Mouse (Mus musculus) liver, adult 2 months (tissue): ENCODE data around the gene Smurf1.

ENCODE experiments used
- CTCF ChIP-seq: fragments of 200-500 bp; IDR thresholded peaks from 2 replicates; pipeline ENCODE4 v1.5.1; 2011; ENCODE audit warnings: low read depth, low read length, control low read depth
- POLR2A ChIP-seq: fragments of 200-500 bp; IDR thresholded peaks from 2 replicates; pipeline ENCODE4 v1.6.1; 2011; ENCODE audit warnings: low read length, control low read depth; ENCODE audit not compliant: insufficient read depth; ENCODE audit errors: extremely low read depth

DNA sequence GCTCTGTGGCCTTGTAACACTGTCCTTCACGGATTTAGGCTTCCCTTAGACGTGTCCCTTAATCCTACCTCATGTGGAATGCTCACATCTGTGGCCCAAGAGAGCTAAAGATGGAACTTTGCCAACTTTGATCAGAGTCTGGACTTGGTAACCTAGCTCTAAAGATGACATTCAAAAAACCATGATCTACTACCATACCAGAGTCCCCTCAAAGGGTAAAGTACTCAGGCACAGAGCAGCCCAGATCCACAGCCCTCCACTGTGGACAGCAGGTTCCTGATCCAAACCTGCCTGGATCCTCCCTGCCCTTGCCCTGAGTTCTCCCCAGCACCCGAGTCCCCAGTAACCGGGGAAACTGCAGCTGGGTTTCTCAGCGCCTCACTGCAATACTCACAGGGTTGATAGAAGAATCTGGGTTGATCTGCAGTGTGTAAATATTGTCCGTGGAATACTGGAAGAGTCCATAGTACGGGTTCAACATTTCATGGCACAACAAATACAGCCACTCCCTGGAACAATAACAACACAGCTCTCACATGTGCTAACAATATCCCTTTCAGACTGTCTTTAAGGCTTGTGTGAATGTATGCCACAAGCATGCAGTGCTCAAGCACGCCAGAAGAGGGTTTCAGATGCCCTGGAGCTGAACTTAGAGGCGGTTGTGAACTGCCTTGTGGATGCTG lies 79.5 kb downstream of the Smurf1 start:
- TF ChIP-seq POLR2A: no peak
- 0 out of 2 replicates have a peak, but pooled peaks have one; percentile 13 for TF ChIP-seq CTCF
